Mouse (Mus musculus): ENCODE measurements around the gene Kcnma1. TPM values are rescaled to one million over a fixed set of nuclear protein-coding genes. Genes with fewer than 3 reads are reported as not detected.
A peak's percentile ranks its signal among the peaks of the same experiment; 100 is the strongest.

Gene Kcnma1
- polyA plus RNA-seq, 1 experiment from 2014 or later = 6.0 TPM

- no peak; the same call in 1 of the 2 replicates for ATAC-seq (ENCODE audit: low FRiP score, low read depth)
- H3K36me3 ChIP-seq = no peaks in the 10 kb centered on the region
- peak overlapping the region; percentile 48 for H3K27ac ChIP-seq
- no peaks in the 10 kb centered on the region for H3K9me3 ChIP-seq
- no peak overlapping the region for H3K9ac ChIP-seq
- no peak overlapping the region for H3K4me2 ChIP-seq (replicated peaks)
- no peak overlapping the region for H3K4me3 ChIP-seq
- WGBS = 54% methylated on average over 1 of the region's 1 CpGs
- H3K4me1 ChIP-seq = peaks cover 18% of the 10 kb centered on the region
- no peaks in the 10 kb centered on the region for H3K27me3 ChIP-seq
Measured at GRCm38 (mm10) chr14:23529229-23529628, 485.1 kb downstream of the Kcnma1 start.

DNA sequence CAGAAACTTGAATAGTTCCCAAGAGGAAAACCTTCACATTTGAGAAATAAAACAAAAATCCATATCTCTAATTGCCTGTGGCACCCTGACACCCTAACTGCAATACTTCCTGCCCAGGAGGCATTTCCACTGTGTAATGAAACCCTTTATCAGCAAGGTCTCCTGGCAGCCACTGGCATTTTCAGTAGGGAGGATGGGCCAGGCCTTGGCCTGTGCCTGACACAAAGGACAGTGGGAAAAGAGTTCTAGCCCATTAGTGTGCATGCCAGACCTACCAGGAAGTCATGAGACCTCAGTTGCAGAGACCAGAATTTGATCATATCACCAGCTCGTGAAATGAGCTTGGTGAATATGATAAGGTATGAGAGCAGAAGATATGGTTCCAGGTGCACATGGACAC lies 488.4 kb downstream of the Kcnma1 start:
- no peak overlapping the region for H3K9ac ChIP-seq
- H3K4me3 ChIP-seq = no peak overlapping the region
- H3K27me3 ChIP-seq = no peaks in the 10 kb centered on the region
- H3K9me3 ChIP-seq = no peaks in the 10 kb centered on the region
- no peak for ATAC-seq (ENCODE audit: low FRiP score, low read depth)
- H3K4me1 ChIP-seq = peaks cover 43% of the 10 kb centered on the region
- no peaks in the 10 kb centered on the region for H3K36me3 ChIP-seq
- H3K27ac ChIP-seq = no peak overlapping the region
- H3K4me2 ChIP-seq (replicated peaks) = no peak overlapping the region
- 86% methylated on average over 1 of the region's 1 CpGs for WGBS

DNA sequence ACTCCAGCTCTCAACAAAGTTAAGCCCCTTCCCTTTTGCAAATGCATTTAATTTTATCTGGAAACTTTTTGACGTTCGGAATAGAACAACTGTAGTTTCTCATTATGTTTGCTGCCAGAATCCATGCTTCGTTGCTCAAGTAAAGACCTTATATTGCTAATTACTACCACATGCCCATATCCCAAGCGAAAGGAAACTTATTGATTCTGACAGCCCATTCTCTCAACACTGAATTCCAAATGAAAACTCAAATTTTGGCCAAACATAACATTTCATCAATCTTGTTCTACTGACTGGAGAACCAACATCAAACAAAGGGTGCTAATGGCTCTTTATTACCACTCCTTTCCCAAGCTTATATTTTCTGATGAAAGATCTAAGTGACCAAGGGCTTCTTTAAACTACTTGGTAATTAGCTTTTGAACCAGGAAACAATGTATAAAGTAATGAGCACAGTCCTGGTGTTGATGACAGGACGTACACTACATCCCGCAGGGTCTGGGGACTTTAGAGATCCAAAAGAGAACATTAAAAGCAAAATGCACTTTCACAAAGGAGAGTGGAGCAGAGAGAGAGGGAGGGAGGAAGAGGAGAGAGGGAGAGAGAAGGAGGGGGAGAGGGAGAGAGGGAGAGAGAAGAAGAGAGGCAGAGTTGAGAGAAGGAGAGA lies 490.3 kb downstream of the Kcnma1 start:
- 21% methylated on average over 6 of the region's 6 CpGs for WGBS
- Histone ChIP-seq H3K9me3 (no peaks in the 10 kb centered on the region), H3K4me1 (peaks cover 48% of the 10 kb centered on the region), H3K27me3 (0 out of 2 replicates have a peak, but pooled peaks cover 4% of the 10 kb centered on the region), H3K27ac (peak overlapping the region; percentile 15; the same call in 1 of the 2 replicates), H3K4me3 (no peak overlapping the region), H3K9ac (no peak overlapping the region), H3K36me3 (no peaks in the 10 kb centered on the region), H3K4me2 (replicated peaks) (no peak overlapping the region)
- ATAC-seq (ENCODE audit: low FRiP score, low read depth) = no peak

DNA sequence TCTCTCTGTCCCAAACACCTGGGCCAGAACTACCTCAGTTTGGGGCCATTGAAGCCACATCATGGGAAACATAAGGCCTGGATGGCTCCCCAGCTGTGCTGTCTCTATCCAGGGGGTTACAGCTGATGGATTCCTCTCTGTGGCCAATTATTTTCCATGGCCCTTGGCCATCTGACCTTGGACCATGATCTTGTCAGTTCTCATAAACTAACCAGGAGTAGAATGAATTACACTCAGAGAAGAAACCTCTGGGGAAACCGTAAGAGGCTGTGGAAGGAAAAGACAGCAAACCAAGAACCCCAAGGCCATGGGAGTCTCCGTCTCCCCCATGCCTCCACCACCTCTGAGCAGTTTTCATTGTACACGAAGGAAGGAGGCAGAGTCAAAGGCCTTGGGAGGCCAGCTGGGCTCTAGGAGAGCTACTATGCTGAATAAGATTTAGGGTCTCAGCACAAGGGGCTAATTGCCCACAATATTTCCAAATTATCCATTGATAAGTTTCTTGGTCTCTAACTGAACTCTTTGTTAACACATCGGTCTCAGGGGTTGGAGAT lies 491.6 kb downstream of the Kcnma1 start:
- H3K36me3 ChIP-seq = no peaks in the 10 kb centered on the region
- 59% methylated on average over 4 of the region's 4 CpGs for WGBS
- H3K27ac ChIP-seq = no peak overlapping the region
- no peak overlapping the region for H3K4me2 ChIP-seq (replicated peaks)
- ATAC-seq (ENCODE audit: low FRiP score, low read depth) = no peak
- H3K4me3 ChIP-seq = no peak overlapping the region
- H3K9ac ChIP-seq = no peak overlapping the region
- H3K27me3 ChIP-seq = 0 out of 2 replicates have a peak, but pooled peaks cover 4% of the 10 kb centered on the region
- H3K4me1 ChIP-seq = peaks cover 41% of the 10 kb centered on the region
- no peaks in the 10 kb centered on the region for H3K9me3 ChIP-seq

- Histone ChIP-seq H3K9me3 (no peaks in the 10 kb centered on the region), H3K27ac (peak overlapping the region; percentile 23; the same call in 1 of the 2 replicates), H3K4me1 (peaks cover 41% of the 10 kb centered on the region), H3K36me3 (no peaks in the 10 kb centered on the region), H3K27me3 (0 out of 2 replicates have a peak, but pooled peaks cover 4% of the 10 kb centered on the region), H3K4me2 (replicated peaks) (no peak overlapping the region), H3K4me3 (no peak overlapping the region), H3K9ac (no peak overlapping the region)
- peak; percentile 82 for ATAC-seq (ENCODE audit: low FRiP score, low read depth)
- 20% methylated on average over 10 of the region's 10 CpGs for WGBS
Measured at GRCm38 (mm10) chr14:23521080-23521684, 493.1 kb downstream of the Kcnma1 start.

DNA sequence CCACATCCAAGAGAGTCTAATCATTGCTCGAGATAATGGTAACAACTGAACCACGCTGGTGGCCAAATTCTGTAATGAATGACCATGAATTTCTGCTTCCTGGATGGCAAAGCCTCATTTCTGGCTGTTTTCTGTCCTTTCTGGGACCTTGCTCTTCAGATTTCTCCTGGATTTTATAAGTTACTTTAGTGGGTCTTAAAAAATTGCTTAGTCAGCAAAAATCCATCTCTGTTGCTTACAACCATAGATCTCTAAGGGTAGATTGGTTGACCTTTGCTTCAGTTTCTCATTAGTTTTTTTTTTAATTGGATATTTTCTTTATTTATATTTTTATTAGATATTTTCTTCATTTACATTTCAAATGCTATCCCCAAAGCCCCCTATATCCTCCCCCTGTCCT lies 496.9 kb downstream of the Kcnma1 start:
- no peak for ATAC-seq (ENCODE audit: low FRiP score, low read depth)
- no peaks in the 10 kb centered on the region for H3K9me3 ChIP-seq
- H3K4me2 ChIP-seq (replicated peaks) = no peak overlapping the region
- no peaks in the 10 kb centered on the region for H3K36me3 ChIP-seq
- WGBS = 90% methylated on average over 2 of the region's 2 CpGs
- H3K27ac ChIP-seq = no peak overlapping the region
- no peak overlapping the region for H3K4me3 ChIP-seq
- H3K4me1 ChIP-seq = peaks cover 19% of the 10 kb centered on the region
- H3K9ac ChIP-seq = no peak overlapping the region
- 0 out of 2 replicates have a peak, but pooled peaks cover 4% of the 10 kb centered on the region for H3K27me3 ChIP-seq

DNA sequence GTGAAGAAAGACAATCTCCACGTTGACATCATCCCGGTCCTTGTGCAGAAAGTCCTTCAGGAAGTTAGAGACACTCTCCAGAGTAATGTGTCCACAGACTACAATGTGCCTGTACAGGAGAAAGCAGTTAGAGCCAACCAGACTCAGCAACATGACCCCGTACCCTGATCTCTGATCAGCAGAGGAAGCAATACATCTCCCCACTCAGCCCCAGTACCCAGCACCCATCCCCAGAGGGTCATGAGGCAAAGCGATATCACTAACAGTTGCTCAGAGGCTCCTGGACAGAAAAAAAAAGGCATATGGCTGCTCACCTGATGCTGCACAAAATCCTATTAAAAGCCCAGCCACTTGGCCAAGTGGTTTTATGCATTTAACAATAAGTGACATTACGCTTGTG lies 504.5 kb downstream of the Kcnma1 start:
- Histone ChIP-seq H3K4me3 (no peak overlapping the region), H3K9ac (no peak overlapping the region), H3K9me3 (no peaks in the 10 kb centered on the region), H3K27me3 (no peaks in the 10 kb centered on the region), H3K36me3 (no peaks in the 10 kb centered on the region), H3K4me1 (no peaks in the 10 kb centered on the region), H3K27ac (no peak overlapping the region), H3K4me2 (replicated peaks) (no peak overlapping the region)
- no peak for ATAC-seq (ENCODE audit: low FRiP score, low read depth)
- 70% methylated on average over 5 of the region's 5 CpGs for WGBS

- WGBS = 17% methylated on average over 8 of the region's 8 CpGs
- ATAC-seq (ENCODE audit: low FRiP score, low read depth) = no peak
- Histone ChIP-seq H3K9me3 (no peaks in the 10 kb centered on the region), H3K27me3 (no peaks in the 10 kb centered on the region), H3K4me1 (peaks cover 8% of the 10 kb centered on the region), H3K36me3 (no peaks in the 10 kb centered on the region), H3K4me3 (no peak overlapping the region), H3K4me2 (replicated peaks) (no peak overlapping the region), H3K27ac (no peak overlapping the region), H3K9ac (no peak overlapping the region; the same call in 1 of the 2 replicates)
Measured at GRCm38 (mm10) chr14:23502236-23502790, 512.0 kb downstream of the Kcnma1 start.

DNA sequence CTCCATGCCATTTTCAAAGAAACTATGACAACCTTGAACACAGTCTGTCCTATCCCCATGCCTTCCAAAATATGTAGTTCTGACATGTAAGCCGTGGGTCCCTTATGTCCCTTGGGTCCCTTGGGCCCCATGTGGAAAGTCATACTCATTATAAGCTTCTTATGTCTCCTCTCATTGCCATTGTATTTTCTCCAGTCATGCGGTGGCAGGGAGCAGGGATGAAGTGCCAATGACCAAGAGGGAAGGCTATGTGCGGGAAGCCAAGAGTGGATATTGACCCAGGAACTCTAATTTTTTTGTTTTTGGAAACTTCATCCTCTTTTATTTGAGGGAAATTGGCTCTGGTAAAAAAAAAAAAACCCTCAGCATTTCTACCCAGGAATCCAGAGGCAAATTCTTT lies 517.5 kb downstream of the Kcnma1 start:
- Histone ChIP-seq H3K4me1 (peaks cover 6% of the 10 kb centered on the region), H3K36me3 (no peaks in the 10 kb centered on the region), H3K27me3 (no peaks in the 10 kb centered on the region), H3K4me2 (replicated peaks) (no peak overlapping the region), H3K9ac (no peak overlapping the region), H3K27ac (no peak overlapping the region), H3K9me3 (no peaks in the 10 kb centered on the region), H3K4me3 (no peak overlapping the region)
- 90% methylated on average over 3 of the region's 3 CpGs for WGBS
- ATAC-seq (ENCODE audit: low FRiP score, low read depth) = no peak

DNA sequence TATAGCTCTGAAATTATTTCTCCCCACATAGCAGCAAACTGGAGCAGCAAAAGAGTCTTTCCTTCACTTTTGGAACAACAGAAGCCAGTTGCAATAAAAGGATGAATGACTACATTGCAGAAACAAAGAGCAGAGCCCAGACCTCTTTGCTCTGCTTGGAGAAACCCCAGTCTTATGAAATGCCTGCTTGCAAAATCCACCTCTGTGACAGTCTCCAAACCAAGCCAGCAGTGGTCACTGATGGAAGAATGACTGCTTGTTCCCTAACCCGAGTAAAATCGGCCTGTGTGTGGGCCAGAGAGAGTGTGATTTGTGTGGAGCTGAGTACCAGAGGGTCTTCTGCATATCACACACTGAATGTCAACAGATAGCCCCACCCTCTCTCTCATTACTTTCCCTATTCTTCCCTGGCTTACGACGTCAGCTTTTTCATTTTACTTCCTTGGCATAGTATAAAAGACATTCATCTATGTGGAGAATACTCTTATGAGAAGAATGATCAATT lies 518.0 kb downstream of the Kcnma1 start:
- no peak overlapping the region for H3K9ac ChIP-seq
- ATAC-seq (ENCODE audit: low FRiP score, low read depth) = no peak
- H3K9me3 ChIP-seq = no peaks in the 10 kb centered on the region
- no peak overlapping the region for H3K4me3 ChIP-seq
- H3K4me1 ChIP-seq = peaks cover 6% of the 10 kb centered on the region
- no peaks in the 10 kb centered on the region for H3K27me3 ChIP-seq
- no peak overlapping the region for H3K27ac ChIP-seq
- WGBS = 79% methylated on average over 4 of the region's 4 CpGs
- H3K4me2 ChIP-seq (replicated peaks) = no peak overlapping the region
- H3K36me3 ChIP-seq = no peaks in the 10 kb centered on the region

DNA sequence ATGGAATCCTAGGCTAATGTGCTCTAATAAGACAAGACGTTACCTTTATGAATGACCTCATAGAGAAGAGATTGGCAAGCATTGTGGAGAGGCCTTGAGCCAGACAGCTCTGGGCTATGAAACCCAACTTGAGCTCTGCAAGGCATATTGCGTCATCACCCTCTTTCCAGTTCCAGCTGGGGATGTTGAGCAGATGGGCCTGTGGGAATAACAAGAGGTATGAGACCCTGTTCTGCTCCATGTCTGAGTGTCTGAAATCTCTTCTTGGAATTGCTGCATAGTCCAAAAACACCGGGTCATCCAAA lies 519.8 kb downstream of the Kcnma1 start:
- Histone ChIP-seq H3K4me2 (replicated peaks) (no peak overlapping the region), H3K4me1 (peaks cover 6% of the 10 kb centered on the region), H3K27ac (no peak overlapping the region), H3K4me3 (no peak overlapping the region), H3K9me3 (no peaks in the 10 kb centered on the region), H3K36me3 (no peaks in the 10 kb centered on the region), H3K27me3 (no peaks in the 10 kb centered on the region), H3K9ac (no peak overlapping the region)
- WGBS = 64% methylated on average over 3 of the region's 3 CpGs
- peak; percentile 61; the same call in 1 of the 2 replicates for ATAC-seq (ENCODE audit: low FRiP score, low read depth)

- Histone ChIP-seq H3K27ac (0 out of 2 replicates have a peak overlapping the region, but pooled peaks have one; percentile 29), H3K9ac (no peak overlapping the region), H3K4me1 (peaks cover 6% of the 10 kb centered on the region), H3K4me2 (replicated peaks) (no peak overlapping the region), H3K4me3 (no peak overlapping the region), H3K27me3 (no peaks in the 10 kb centered on the region), H3K9me3 (no peaks in the 10 kb centered on the region), H3K36me3 (no peaks in the 10 kb centered on the region)
- WGBS = 58% methylated on average over 8 of the region's 8 CpGs
- ATAC-seq (ENCODE audit: low FRiP score, low read depth) = no peak; the same call in 1 of the 2 replicates
Measured at GRCm38 (mm10) chr14:23493750-23494495, 520.4 kb downstream of the Kcnma1 start.
